Mouse (Mus musculus): ENCODE results near the gene Cxcl15. TPM values are rescaled to one million over a fixed set of nuclear protein-coding genes. Genes with fewer than 3 reads are reported as not detected.
"Not testable (repeated sequence)": the region's sequence is repeated elsewhere in the genome, so short reads cannot be mapped to it uniquely, and the experiment has no call there.

The Cxcl15 gene
- total RNA-seq, 4 experiments from 2014 or later, result not detected

DNA sequence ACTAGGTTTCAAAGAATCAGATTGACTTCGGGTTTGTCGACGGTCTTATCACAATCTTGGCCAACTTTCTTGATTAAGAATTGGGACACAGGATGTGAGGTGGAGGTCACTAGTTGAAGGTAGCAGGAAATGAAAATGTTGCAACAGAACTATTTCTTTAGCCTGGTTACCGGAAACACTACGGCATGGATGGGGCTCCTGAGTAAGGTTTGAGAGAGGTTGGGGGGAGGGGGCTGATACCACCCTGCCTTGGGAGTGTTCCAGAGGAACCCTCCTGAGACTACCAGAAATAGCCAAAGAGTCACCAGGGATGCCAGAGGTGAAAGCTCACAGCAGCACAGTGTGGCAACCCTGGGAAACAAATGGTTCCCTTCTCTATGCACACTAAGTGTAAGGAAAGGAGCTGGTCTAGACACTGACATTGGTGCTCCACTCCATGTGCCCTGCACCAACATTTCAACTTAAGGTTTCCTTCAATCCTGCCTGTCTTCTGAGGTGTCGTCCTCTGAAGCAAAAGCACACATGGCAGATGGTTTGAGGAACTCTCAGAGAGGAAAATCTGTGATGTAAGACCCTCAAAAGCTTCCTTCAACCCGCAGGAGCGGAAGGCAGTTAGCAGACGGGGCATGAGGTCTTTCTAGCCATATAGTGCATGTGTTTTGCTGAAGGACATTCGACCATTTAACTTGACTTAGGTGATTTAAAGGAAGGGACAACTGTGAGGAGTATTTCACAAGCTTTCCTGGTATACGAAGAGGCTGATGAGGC is 4.8 kb upstream of the Cxcl15 start:
- DNase-seq (ENCODE audit: low spot score in 2 of 2), result no peak

- no peak for DNase-seq (ENCODE audit: low spot score in 2 of 2)
Observed at GRCm38 (mm10) chr5:90790074-90790502, 4.2 kb upstream of the Cxcl15 start.

DNA sequence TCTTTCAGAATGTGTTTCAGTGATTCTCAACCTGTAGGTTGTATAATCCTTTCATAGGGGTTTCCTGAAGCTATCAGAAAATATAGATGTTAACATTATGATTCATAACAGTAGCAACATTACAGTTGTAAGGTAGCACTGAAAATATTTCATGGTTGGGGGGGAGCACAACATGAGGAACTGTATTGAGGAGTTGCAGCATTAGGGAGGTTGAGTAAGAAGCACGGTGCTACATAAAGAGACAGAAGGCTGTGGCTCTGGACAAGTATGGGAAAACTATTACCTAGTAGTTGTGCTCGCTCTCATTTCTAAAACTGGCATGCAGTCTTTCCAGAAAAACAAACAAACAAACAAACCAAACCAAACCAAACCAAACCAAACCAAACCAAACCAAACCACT is 1.1 kb downstream of the Cxcl15 start:
- DNase-seq (ENCODE audit: low spot score in 2 of 2), result not testable (repeated sequence)

DNA sequence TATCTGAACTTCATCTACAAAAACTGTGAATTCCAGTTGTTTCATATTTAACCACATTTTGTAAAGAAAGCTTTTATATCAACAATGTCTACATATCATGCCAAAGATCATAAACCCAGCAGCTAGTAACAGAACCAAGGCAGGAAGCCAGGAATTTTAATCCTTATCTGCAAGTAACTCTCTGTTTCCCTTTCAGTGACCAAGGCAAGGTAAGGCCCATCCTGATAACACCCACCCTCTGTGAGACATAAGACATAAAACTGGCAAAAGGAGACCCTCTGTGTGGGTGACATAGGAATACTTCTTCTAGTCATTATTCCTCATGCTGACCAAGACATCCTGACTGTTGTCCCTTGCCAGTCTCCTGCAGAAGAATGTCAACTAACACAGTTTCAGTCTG is 10.2 kb downstream of the Cxcl15 start:
- DNase-seq (ENCODE audit: low spot score in 2 of 2), result no peak

DNA sequence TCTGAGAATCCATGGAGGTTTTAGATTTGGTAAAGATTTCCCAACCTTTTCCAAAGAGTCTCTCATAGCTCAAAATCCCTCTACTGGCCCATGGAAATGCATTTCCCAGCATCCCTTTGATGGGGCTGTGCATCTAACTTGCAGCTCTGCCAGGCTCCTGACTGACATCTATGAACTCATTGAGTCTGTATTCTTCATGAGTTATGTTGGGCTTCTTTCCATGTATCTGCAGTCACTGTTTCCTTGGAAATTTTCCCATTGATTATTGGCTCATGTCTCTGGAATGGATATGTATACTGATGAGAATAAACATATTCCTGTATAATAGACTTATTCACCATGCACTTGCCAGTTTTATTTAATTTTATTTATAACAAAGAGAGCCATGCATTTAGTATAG is 11.7 kb downstream of the Cxcl15 start:
- DNase-seq (ENCODE audit: low spot score in 2 of 2), result no peak

DNA sequence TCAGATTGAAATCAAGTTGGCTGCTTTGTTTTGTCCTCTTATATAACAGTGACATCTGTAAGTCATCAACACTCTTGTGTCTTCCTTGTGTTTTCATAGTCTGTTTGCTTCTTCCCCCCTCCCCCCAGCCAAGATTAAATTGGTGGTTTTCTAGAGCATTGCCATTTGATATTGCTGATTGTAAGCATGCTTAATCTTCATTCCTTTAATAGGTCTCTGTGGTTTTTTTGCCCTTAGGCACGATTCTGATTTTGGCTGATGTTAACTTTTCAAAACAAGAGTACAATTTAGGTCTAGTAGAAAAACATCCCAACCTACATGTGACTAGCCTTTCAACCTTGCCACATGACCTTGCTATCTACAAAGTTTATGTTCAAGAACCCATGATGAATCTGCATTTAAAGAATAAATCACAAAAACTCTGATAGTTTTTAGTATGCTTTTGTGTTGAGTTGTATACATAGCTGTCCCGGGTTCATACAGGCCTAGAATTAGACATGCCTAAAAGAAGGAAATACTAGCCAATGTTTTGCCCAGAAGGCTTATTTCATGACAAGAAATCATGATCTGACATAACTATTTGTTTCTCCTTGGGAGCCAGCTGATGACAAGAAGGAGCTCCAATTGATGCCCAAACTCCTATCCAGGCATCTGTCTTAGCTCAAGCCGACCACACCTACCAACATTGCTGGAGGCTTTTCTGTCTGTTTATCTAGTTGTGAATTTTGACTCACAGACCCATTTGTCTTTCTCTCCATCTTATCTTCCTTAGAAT is 13.0 kb downstream of the Cxcl15 start:
- DNase-seq (ENCODE audit: low spot score in 2 of 2), result no peak

DNA sequence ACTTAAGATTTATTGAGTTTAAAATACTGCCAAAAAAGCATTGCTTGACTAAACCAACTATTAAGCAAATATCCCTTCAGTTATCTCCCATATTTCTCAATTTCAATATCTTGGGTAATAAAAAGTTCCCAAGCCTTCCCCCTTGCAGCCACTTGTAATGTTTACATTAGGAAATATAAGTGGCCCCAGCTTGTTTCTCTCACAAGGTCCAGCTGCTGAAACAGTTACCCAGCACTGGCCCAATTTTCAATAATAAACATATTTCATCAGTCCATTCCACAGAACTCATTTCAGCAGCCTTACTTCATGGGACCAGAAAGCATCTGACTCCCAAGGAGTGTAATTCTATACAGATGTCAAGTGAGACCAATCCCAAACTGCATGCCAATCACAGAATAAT is 25.4 kb downstream of the Cxcl15 start:
- no peak for DNase-seq (ENCODE audit: low spot score in 2 of 2)

- no peak for DNase-seq (ENCODE audit: low spot score in 2 of 2)
Observed at GRCm38 (mm10) chr5:90832145-90832767, 37.9 kb downstream of the Cxcl15 start.

DNA sequence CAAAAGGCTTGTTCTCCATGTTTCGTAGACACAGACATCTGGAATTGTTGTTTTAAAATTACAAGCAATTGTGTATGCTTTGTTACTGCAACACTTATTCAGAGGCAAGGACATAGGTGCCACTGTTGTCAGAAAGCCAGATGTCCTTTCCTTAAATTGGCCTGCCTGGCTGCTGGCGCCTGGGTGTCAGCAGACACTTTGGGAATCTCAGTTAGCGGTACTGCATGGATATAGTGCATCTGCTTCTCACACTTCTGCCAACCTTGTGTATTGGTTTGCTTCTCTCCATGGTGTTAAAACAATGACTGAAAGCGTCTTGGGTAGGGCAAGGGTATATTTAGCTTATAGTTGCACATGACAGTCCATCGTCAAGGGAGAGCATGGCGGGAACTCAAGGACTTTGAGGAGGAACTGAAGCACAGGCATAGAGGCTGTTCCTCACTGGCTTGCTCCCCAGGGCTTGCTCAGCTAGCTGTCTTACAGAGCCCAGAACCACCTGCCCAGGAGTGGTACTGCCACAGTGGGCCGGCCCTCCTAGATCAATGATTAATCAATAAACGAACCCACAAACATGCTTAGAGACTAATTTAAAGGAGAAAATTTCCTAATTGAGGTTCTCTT is 38.5 kb downstream of the Cxcl15 start:
- no peak for DNase-seq (ENCODE audit: low spot score in 2 of 2)

DNA sequence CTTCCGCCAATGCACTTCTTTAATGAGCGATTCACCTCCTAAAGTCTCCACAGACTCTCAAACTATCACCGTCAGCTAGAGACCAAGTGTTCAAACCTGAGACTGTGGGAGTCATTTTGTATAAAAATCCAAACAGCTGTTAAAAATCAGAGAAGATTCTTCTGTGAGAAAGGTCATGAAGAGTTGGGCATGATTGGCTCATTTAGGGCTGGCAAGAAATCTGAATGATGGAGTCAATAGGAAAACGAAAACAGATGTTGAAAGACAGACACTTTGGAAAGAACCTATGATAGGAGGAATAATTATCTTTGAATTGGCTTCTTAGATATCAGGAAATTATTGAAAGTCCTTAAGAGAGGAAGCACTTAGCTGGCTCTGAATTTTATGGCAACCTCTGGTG is 40.1 kb downstream of the Cxcl15 start:
- DNase-seq (ENCODE audit: low spot score in 2 of 2), result no peak

DNA sequence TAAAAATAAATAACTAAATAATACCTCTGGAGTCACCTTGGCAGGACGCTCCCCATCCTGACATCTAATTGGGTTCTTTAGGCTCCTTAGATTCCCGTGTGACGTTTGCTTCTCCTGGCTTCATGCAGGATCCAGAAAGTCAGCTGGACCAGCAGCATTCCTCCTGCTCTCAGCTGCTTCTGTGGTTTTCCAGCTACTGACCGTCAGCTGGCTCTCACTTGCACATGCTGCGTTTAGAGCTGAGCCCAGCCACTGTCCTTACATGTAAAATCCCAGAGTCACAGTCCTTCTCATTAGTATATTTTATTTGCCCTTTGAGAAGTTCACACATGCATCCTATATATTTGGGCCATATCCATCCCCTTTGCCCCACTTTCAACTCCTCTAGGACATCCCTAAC is 44.2 kb downstream of the Cxcl15 start:
- no peak for DNase-seq (ENCODE audit: low spot score in 2 of 2)

DNA sequence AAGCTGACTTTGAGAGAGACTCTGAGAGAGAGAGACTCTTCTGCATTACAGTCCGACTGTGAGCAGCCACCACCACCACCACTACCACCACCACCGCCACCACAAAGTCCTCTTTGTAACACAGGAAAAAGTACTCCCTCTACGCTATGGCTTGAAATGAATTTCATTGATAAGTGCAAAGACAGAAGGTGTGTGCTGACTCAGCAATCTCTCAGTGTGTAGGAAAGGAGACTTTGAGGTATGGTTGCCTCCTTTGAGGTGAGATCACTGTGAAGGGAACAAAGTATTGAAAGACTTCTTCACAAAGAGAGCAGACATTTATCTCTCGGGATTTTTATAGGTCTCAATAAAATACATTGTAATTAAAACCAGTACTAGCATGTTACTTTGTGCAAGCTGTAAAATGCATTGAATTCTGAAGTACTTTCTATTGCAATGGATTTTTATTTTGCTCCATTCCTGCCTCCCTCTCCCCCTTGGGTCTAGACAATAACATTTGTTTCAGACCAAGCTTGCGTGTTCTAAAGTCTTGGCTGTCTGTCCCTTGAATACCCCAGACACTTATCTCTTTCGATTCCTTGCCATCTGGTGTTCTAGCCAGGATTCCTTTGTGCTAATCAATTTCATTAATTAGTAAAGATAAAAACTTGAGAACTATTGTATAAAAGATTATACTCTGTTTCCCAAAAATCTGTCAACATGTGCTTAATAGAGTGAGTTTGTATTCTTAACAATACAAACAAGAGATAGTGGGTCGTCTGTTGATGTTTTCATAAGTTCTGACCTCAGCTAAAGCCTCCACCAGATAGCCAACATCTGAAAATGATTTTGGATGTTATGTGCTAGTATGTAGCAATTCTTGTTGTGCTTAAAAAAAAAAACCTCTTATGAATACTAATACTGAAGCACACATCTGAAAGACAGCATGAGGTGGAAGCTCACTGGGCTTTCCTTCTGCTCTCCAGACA is 46.9 kb downstream of the Cxcl15 start:
- no peak for DNase-seq (ENCODE audit: low spot score in 2 of 2)

DNA sequence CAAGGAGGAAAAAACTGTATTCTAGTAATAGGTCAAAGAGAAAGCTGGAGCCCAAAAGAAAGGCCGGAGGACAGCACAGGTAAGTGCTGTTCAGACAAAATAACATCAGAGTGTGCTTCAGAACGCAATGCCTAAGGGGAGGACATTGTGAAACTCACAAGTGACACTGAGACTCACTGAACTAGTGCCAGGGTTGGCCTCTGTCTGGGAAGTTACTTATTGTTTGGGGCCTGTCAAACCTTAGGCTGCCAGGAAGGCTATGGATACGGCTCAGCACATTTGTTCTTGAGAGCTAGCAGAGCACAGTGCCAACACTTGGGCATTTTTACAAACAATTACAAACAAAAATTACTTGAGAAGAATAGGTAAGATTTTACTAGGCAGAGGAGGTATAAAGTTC is 49.6 kb downstream of the Cxcl15 start:
- DNase-seq (ENCODE audit: low spot score in 2 of 2), result no peak

GRCm38 (mm10) chr5:90850096-90850495 is 55.8 kb downstream of the Cxcl15 start:
- not testable (repeated sequence) for DNase-seq (ENCODE audit: low spot score in 2 of 2)

GRCm38 (mm10) chr5:90851391-90851790 is 57.1 kb downstream of the Cxcl15 start:
- not testable (repeated sequence) for DNase-seq (ENCODE audit: low spot score in 2 of 2)

Small RNA genes within 50 kb of the gene (microRNA-seq; reads per million reads assigned to microRNA genes)
- gene Gm24322, result 0 reads per million in 2 experiments

Other genes with a start within 250 kb of the Cxcl15 start
- under 1 TPM; 0.14 to 0.49 (median 0.26) TPM for gene 5830473C10Rik, start 233.4 kb upstream of the Cxcl15 start, total RNA-seq (2022)
- gene Rassf6, start 153.9 kb upstream of the Cxcl15 start, total RNA-seq (2022), result 1 to 10 TPM in 3 of 4 experiments, under 1 TPM in 1; 0.93 to 3.0 (median 1.7) TPM
- gene Cxcl5, start 35.2 kb upstream of the Cxcl15 start, total RNA-seq (2022), result 1 to 10 TPM in 1 of 4 experiments, under 1 TPM in 3; 0.30 to 1.9 (median 0.64) TPM
- under 1 TPM in 2 of 4 experiments, not detected in 2; 0.35 to 0.80 TPM for gene Ppbp, start 26.0 kb upstream of the Cxcl15 start, total RNA-seq (2022)
- 1 to 10 TPM; 2.2 to 3.3 (median 2.8) TPM for gene Pf4, start 22.1 kb upstream of the Cxcl15 start, total RNA-seq (2022)
- gene Cxcl3, start 8.4 kb upstream of the Cxcl15 start, total RNA-seq (2022), result not detected
- gene Cxcl1, start 96.7 kb downstream of the Cxcl15 start, total RNA-seq (2022), result under 1 TPM in 1 of 4 experiments, not detected in 3; 0.46 TPM
- not detected for gene Cxcl2, start 109.3 kb downstream of the Cxcl15 start, total RNA-seq (2022)
- 10 to 100 TPM; 16.5 to 20.0 (median 18.4) TPM for gene Mthfd2l, start 136.6 kb downstream of the Cxcl15 start, total RNA-seq (2022)
- not detected for gene Epgn, start 232.9 kb downstream of the Cxcl15 start, total RNA-seq (2022)

Data from left cerebral cortex, adult 8-10 months (tissue).